ENCODE assay signal across 14 mouse cellular contexts in genomic region chr1:177010607-177011302, GRCm38 (mm10).
DNase-seq lines count a peak whose midpoint lies in the region; ATAC-seq lines count a peak whose summit lies in the region.
"Had no signal": no experiment of that assay in that cellular context is flagged by ENCODE, and none has a peak within 500 bp of the region (broad histone marks: within the 10 kb centered on the region; RNA-seq: fewer than 3 reads in every experiment).

No protein-coding gene starts in this region.

- intact Hi-C loops in heart, postnatal 14 days (cut with DNase I) = no loop called here

- peak overlapping the region; percentile 16; the same call in 1 of the 2 replicates for H3K9ac ChIP-seq in heart, embryonic 11.5 days (ENCODE audit: low read depth, low read length)
- H3K9ac ChIP-seq in forebrain, embryonic 12.5 days = peak overlapping the region; percentile 33; the same call in 1 of the 2 replicates
- H3K9ac ChIP-seq in hindbrain, embryonic 16.5 days (ENCODE audit: low read depth, low read length) = peak overlapping the region; percentile 29; the same call in 1 of the 2 replicates
- H3K9ac ChIP-seq in neural tube, embryonic 11.5 days (ENCODE audit: low read length) = no peak overlapping the region; the same call in 1 of the 2 replicates

- H3K27ac ChIP-seq in heart, embryonic 11.5 days (ENCODE audit: low read depth, low read length) = peak overlapping the region; percentile 35; the same call in 1 of the 2 replicates
- H3K27ac ChIP-seq in forebrain, embryonic 12.5 days = peak overlapping the region; percentile 63
- H3K27ac ChIP-seq in hindbrain, embryonic 16.5 days (ENCODE audit: low read depth, low read length) = peak overlapping the region; percentile 60; the same call in 1 of the 2 replicates
- H3K27ac ChIP-seq in neural tube, embryonic 11.5 days (ENCODE audit: low read depth, low read length) = peak overlapping the region; percentile 45

- no peaks in the 10 kb centered on the region for H3K36me3 ChIP-seq in heart, embryonic 11.5 days (ENCODE audit: control insufficient read depth, insufficient read depth, low read length)
- no peaks in the 10 kb centered on the region for H3K36me3 ChIP-seq in forebrain, embryonic 12.5 days (replicated peaks)
- no peaks in the 10 kb centered on the region for H3K36me3 ChIP-seq in hindbrain, embryonic 16.5 days (ENCODE audit: control insufficient read depth, insufficient read depth, low read length)
- no peaks in the 10 kb centered on the region for H3K36me3 ChIP-seq in neural tube, embryonic 11.5 days (ENCODE audit: control insufficient read depth, insufficient read depth, low read length)

- DNase-seq in heart, postnatal 14 days = no peak
- no peak for DNase-seq in neural tube, embryonic 11.5 days (ENCODE audit: low spot score)
- DNase-seq in right cerebral cortex, postnatal 4 days = no peak
- DNase-seq: cerebellum, postnatal 10 days; heart, postnatal 36 days; kidney, adult 9 months; layer of hippocampus, adult 9-11 months; left cerebral cortex, postnatal 4 days; thymus, postnatal 14 days had no signal

- no peak for ATAC-seq in heart, embryonic 11.5 days (replicated peaks; ENCODE audit: insufficient number of reproducible peaks, low FRiP score, low TSS enrichment)
- 0 out of 2 replicates have a peak, but pooled peaks have one; percentile 33 for ATAC-seq in forebrain, embryonic 12.5 days (ENCODE audit: low FRiP score)
- ATAC-seq in hindbrain, embryonic 16.5 days = no peak
- no peak for ATAC-seq in neural tube, embryonic 11.5 days (ENCODE audit: insufficient read depth, low FRiP score, low TSS enrichment)
- no peak for ATAC-seq in megakaryocyte progenitor cell, adult 5-6 weeks (replicated peaks; ENCODE audit: poor library complexity)

- WGBS in heart, embryonic 11.5 days (ENCODE audit: insufficient replicate concordance) = 42% methylated on average over 6 of the region's 6 CpGs
- 40% methylated on average over 6 of the region's 6 CpGs for WGBS in forebrain, embryonic 12.5 days
- 46% methylated on average over 6 of the region's 6 CpGs for WGBS in hindbrain, embryonic 16.5 days
- WGBS in neural tube, embryonic 11.5 days = 63% methylated on average over 6 of the region's 6 CpGs

- no peak overlapping the region for H3K4me2 ChIP-seq in heart, embryonic 11.5 days
- no peak overlapping the region for H3K4me2 ChIP-seq in forebrain, embryonic 12.5 days
- no peak overlapping the region for H3K4me2 ChIP-seq in hindbrain, embryonic 16.5 days (ENCODE audit: low read length)
- no peak overlapping the region for H3K4me2 ChIP-seq in neural tube, embryonic 11.5 days (ENCODE audit: low read depth)

- no peaks in the 10 kb centered on the region for H3K27me3 ChIP-seq in heart, embryonic 11.5 days (ENCODE audit: control insufficient read depth, insufficient read depth, low read length)
- H3K27me3 ChIP-seq in forebrain, embryonic 12.5 days = no peaks in the 10 kb centered on the region
- no peaks in the 10 kb centered on the region for H3K27me3 ChIP-seq in hindbrain, embryonic 16.5 days (replicated peaks; ENCODE audit: control insufficient read depth, insufficient read depth, low read length)
- H3K27me3 ChIP-seq in neural tube, embryonic 11.5 days (ENCODE audit: control insufficient read depth, insufficient read depth, low read length) = no peaks in the 10 kb centered on the region

- peaks cover 18% of the 10 kb centered on the region for H3K4me1 ChIP-seq in heart, embryonic 11.5 days (ENCODE audit: control insufficient read depth, insufficient read depth, low read length)
- peaks cover 54% of the 10 kb centered on the region for H3K4me1 ChIP-seq in forebrain, embryonic 12.5 days
- H3K4me1 ChIP-seq in hindbrain, embryonic 16.5 days (ENCODE audit: control insufficient read depth, insufficient read depth, low read depth, low read length) = peaks cover 16% of the 10 kb centered on the region
- H3K4me1 ChIP-seq in neural tube, embryonic 11.5 days (ENCODE audit: control insufficient read depth, insufficient read depth, low read length) = peaks cover 17% of the 10 kb centered on the region

- H3K4me3 ChIP-seq in heart, embryonic 11.5 days (ENCODE audit: low read depth, low read length) = no peak overlapping the region
- no peak overlapping the region for H3K4me3 ChIP-seq in forebrain, embryonic 12.5 days (replicated peaks)
- no peak overlapping the region for H3K4me3 ChIP-seq in hindbrain, embryonic 16.5 days (ENCODE audit: low read length)
- H3K4me3 ChIP-seq in neural tube, embryonic 11.5 days (ENCODE audit: low read depth, low read length) = no peak overlapping the region
- H3K4me3 ChIP-seq: erythroblast, embryonic 14.5 days had no signal

- no peaks in the 10 kb centered on the region for H3K9me3 ChIP-seq in heart, embryonic 11.5 days (replicated peaks; ENCODE audit: control insufficient read depth, low read length)
- no peaks in the 10 kb centered on the region for H3K9me3 ChIP-seq in forebrain, embryonic 12.5 days
- H3K9me3 ChIP-seq in hindbrain, embryonic 16.5 days (ENCODE audit: control insufficient read depth, low read length) = no peaks in the 10 kb centered on the region
- H3K9me3 ChIP-seq in neural tube, embryonic 11.5 days (ENCODE audit: control insufficient read depth, low read length) = no peaks in the 10 kb centered on the region
